Mouse (Mus musculus) layer of hippocampus, adult 9-10 months (tissue): ENCODE results near the gene Plxna1.

Experiments
- DNase-seq: peaks from one replicate; pipeline ENCODE4 v3.0.0; 2022; ENCODE audit warnings: low spot score

The Plxna1 gene

DNA sequence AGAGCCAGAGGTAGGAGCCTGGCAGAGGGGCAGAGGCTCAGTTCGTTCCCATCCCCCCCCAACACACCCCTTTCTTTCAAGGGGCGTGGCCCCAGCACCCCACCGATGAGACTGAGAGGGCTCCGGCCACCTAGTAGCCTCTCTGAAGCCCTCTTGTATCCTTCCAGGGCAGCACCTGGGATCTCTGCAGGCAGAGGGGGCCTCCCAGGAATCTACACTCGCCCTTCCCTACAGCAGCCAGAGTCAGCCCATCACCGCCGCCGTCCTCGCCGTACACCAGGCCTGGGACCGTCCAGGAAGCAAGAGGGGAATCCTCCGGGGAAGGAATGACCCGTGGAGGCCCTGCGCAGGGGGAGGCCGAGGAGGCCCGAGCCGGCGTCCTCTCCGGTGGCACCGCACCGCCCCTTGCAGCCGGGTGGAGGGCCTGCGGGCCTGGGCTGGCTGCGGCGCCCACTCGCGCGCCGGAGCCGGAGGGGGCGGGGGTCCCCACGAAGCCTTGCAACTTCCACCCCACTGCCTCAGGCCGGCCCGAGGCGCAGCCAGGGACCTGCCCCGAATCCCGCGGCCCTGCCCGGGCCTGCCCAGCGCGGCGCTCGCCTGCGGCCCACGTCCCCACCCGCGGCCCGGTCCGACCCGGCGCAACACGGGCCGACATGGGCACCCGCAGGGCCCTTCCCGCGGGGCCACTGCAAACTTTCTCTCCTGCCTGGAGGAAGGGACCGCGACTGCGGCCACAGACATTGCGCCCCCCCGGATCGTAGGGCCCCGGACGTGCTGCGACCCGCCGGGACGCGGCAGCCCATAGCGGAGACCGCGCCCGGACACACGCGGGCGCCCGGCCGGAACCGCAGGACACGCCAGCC, 771 bp downstream of the Plxna1 start:
- DNase-seq = no peak

DNA sequence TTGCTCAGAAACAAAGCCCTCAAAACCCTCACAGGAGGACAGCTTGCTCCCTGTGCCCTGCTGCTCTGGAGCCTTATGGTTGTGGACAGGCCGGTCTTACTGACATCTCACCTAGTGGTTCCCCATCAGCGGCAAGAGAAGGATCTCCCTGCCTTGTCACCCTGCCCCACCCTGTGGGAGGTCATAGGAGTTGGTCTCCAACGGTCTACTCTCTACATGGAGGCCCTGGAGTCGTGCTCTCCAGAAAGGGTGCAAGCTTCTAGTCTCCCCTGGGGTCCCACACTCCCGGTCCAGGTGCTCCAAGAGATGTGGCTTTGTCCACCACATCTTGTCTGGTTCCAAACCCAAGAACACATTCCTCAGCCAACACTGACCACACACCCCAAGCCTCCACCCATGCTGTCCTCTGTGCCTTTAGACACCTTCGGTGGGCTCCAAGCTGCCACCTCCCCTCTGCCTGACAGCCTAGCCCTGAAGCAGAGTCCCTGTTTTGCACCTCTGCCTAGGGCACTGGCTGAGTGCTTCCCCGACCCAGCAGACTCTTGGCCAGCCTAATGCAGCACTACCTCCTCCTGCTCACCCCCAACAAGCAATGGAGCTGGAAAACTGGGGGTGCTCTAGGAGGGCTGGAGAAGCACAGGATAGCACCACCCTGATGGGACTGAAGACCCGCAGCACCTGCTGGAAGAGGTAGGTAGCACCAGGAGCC, 1.6 kb downstream of the Plxna1 start:
- DNase-seq = no peak

DNA sequence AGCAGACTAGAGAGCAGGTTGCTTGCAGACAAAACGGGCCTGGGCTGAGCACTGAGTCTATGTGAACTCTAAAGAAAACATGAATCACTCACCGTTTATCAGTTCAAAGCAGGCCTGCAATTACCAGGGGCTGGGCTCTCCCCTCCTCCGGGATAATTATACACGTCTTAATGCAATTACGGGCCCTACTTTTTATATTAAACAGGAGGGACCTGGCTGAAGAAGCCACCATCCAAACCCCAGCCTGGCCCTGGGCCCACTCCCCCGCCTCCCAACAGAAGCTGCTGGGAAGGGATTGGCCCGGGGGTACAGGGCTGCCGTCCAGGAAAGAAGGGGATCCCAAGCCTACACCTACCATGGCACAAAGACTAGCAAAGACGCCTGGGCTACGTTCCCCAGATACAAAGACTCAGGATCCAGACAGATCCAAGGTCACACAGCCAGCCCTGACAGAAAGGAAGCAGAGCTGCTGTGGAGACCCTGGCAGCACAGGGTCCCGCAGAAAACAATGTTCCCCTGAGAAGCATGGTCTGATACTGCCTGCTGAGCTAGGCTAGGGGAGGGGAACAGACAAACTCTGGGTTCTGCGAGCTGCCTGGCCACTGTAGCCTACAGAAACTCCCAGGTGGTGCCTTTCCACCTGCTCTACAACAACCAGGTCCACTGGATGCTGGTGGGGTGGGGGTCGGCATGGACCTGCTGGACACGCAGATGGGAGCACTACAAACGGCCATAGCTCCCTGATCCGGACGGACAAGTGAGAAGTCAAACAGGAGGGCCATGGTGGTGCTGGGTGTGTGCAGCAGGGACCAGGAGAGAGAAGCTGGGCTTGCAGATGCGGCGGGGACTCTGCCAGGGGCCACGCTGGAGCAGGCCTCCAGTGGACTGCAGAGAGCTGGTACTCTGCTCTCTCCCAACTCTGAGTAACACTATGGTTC, 2.4 kb downstream of the Plxna1 start:
- no peak for DNase-seq

DNA sequence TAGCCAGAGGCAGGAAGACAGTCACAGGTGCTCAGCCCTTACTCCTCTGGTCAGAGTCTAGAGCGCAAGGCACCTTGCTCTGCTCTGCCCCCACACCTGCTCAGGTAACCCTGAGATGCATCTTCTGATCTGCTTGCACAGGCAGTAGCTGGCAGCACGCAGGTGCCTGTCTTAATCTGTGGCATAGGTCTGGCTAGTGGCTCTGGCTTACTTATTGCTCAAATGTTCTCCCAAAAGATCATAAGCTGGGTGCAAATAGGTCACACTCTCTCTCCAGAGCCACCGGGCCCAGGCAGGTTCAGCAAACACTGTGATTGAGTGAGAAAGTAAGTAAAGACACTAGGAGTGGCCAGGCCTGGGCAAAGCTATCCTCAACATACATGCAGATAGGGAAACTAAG, 3.2 kb downstream of the Plxna1 start:
- no peak for DNase-seq

DNA sequence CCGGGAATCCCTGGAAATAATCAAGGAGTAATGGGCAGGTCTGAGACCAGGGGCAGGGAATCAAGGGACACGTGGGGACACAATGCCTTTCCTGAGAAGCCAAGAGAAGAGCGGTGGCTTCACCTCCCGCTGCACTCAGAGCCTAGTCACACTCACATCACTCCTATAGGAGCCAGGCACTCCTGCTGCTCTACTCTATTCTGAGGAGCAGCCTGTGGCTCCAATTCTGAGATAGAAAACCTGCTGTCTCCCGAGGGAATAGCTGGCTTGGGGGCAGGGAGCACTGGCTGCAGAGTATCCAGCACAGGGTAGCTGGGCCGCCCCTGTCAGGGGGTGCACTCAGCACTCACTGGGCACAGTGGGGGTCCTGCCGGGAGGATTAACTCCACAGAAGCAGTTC, 6.8 kb downstream of the Plxna1 start:
- no peak for DNase-seq

DNA sequence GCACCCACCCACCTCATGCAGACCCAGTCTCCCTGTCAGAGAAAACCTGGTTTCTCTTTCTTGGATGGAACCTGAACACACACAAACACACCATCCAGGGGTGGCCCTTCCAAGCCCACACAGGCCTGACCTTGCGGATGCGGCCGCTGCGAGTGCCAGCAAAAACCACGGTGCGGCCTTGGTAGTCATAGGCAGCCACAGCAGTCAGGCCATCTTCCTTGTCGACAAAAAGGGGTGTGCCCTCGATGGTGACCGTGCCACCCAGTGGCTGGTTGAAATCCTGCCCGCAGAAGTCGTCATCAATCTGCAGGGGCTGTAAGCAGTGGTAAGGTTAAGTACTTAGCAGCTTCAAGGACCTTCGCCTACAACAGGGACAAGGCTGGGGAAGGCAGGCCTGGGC, 7.7 kb downstream of the Plxna1 start:
- DNase-seq = no peak

DNA sequence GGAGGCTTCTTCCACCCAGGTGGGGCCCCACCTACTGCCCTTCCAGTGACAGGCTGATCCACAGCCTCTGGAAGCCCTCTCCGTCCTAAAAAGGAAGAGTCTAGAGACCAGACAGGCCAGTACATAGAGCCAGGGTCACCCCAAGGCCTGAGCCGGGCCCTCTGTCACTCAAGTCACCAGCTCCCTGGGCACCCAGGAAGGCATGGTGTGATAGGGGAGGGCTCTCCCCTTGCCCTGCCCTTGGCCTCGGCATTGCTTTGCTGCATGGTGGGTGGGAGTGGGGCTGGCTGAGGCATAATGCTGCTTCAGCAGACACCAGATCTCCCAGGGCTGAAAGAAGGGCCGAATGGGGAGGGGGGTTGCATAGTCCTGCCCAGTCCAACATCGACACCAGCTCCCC, 8.3 kb downstream of the Plxna1 start:
- no peak for DNase-seq

DNA sequence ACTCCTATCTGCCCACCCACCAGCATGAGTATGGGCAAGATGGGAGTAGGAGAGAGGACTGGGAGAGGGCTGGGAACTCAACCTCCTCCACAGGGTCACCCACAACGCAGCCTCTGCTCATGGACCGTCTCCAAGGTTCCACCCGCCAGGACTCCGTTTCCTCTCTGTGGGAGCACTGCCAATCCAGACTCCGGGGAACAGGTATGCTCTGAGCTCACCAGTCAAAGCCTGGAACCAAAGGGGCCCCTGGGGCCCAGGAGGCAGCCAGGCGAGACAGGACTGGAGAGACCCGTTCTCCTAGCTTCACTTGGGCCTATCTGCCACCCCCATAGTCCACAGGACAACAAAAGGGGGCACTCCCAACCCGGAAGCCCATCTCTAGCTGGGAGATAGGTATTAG, 9.3 kb downstream of the Plxna1 start:
- DNase-seq = no peak

DNA sequence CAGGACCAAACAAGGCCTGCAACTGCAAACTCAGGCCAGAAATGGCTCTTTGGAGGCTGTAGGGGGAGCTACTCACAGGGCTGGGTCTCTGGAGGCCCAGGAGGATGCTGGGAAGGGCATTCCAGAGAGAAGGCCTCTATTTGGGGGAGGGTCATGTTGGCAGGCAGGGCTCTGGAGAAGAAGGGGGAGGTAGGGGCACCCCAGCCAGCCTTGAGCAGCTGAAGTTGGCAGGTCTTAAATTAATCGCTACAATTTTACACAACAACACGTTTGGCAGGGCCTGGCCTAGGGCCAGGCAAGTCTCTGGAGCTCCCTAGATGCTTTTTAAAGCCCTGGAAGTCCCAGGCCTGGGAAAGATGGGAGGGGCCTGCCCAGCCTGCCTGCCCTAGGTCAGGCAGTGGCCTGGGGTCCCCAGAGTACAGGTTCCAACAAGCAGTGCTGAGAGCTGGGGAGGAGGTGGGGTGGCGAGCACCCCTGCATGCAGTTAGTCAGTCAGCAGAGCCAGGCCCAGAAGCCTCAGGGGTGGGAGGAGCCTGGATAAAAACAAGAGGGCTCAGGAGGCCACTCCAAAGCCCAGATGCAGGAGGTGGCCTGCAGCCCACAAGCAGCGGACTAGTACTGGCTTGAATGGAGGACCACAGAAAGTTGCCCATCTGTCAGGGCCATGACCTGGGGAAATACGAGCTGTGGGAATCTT, 10.8 kb downstream of the Plxna1 start:
- DNase-seq = no peak

DNA sequence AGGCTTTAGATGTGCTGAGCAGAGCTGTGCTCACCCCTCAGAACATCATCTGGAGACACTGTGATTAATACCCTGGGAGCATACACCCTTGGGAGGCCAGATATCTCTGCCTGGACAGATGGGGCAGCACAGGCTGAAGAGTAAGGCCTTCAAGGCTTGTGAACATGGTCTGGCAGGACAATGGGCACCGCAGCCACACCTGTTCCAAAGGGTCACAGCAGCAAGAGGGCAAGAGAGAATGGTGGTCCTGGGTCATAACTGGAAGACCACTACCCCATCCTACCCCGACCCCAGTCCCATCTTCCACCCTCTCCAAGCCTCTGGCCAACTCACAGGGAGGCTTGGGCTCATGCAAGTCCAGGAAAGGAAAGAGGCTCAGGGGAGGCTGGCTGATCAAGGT, 11.9 kb downstream of the Plxna1 start:
- no peak for DNase-seq

DNA sequence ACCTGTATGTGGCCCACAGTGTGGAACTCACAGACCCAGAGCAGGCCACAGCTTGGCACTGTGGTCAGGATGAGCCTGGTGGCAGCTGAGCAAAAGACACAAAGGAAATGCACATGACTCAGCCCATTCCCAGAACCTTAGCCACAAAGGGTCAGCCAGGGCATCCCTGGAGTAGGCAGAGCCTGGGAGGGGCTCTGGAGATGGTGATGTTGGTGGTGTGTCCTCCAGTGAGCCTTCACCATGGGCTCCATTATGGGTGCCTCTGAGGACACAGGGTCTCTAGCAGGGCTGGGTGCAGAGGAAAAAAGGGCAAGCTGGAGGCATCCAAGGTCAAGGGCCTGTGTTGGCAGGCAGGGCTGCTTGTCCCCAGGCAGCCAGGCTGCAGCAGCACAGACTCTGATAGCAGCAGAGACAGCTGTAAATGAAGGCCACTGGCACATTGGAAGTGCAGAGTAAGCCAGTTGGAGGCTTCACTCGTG, 12.3 kb downstream of the Plxna1 start:
- no peak for DNase-seq

DNA sequence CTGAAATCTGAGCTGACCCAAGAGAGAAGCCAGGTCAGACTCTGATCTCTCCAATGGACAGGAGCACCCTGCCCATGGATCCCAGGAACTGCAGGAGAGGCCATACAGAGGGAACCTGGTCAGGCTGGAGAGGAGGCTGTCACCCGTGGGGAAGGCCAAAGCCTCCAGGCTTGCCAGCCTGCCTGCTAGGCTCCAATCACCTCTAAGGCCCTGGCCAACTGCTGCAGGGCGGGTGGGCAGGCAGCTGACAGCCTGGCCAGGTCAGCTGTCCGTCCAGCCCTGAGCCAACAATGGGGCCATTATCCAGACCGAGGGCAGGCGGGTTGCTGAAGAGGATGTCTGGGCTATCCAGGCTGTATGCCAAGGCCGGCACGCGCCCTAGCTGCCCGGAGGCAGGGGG, 14.1 kb downstream of the Plxna1 start:
- no peak for DNase-seq

DNA sequence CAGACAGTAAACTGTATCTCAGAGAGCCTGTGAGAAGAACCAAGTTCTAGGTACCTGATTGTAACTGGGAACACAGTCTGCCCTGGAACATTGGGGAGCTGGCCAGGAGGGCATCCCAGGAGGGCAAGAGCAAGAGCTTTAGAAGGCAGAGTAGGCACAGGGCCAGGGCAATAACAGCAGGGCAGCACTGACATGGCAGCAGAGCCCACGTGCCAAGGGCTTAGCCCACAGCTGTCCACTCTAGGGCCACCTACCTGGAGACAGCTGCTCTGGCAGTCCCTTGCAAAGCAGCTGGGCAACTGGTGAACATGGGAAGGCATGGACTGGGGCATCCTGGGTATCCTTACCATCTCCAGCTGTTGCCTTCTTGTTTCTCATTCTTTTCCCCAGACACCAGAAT, 14.6 kb downstream of the Plxna1 start:
- no peak for DNase-seq

DNA sequence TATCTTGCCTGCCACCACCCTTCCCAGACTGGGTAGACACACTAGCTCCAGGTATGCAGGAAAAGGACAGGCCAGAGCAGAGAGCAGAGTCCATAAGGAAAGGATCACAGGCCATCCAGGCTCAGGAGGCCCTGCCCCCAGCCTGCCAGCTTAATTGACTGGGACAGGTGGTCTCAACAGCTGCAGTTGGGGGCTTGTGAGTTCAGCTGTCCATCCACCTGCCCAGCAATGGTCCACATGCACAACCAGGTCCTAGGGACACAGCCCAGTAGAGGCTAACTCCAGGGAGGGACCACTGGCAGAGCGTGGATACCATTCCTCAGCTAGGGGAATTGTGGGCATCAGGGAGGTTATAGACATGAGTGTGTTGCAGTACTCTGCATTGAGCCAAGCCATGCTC, 16.6 kb downstream of the Plxna1 start:
- no peak for DNase-seq

DNA sequence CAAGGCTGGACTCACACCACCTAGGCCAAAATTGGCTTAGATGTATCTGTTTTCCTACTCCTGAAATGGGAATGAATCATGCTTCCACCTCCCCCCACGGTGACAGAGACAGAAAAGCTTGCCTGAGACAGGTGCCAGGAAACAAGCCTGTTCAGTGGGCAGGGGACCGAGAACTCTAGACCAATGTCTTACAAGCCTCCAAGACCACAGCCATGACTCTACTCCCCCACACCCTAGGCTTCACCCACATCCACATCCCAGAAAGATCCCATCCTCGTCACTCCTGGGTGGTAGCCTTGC, 17.0 kb downstream of the Plxna1 start:
- no peak for DNase-seq

DNA sequence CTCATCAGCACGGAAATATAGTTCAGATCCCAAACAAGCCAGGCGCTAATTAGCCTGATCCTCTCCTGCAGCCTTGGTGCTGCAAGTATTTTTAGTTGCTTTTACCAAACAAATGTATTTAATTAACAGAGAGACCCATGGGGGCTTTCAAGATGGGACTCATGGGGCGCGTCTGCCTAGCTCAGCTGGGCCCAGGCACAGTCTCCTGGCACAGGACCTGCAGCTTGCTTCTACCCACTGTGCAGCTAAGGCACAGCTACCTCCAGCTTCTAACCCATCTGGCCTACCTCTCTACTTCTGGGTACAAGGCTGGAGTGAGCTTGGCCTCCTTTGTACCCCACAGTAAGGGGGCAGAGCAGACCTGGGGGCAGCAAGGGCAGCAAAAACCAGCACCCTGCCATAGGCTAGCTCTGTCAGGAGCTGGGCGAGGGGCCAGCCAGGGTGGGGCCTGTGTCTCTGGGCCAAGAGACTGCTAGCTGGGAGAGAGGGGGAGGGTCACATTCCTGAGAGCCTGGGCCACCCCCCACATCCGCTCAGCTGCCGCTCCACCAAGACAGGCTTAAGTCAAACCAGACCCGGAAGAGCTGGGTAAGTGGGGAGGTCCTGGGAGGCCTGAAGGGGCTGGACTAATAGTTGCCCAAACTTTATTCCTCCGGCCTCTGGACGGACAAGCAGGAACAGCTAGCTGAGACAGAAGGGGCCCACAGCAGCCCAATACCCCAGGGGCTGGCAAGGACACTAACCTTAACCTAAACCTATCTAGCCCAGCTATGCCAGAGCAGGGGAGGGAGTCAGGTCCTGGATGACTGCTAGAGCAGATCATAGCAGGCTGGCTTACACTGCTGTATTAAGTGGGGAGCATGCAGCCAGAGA, 17.6 kb downstream of the Plxna1 start:
- DNase-seq = no peak

DNA sequence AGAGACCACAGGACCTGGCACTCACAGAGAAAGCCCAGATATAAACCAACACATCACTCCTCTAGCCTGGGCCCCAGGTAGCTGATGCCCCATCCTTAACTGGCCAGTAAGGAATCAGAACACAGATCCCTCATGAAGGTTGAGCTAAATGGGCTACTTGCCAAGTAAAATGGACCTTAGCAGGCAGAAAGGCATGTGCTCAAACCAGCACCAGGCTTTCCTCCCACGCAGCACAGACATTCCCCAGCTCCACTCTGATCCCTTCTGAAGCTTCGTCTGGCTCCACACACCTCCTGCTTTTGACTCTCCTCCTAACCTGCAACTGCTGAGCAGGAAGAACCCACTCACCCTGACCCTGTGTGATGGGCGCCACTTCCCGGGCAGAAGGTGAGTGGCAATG, 20.4 kb downstream of the Plxna1 start:
- DNase-seq = no peak

DNA sequence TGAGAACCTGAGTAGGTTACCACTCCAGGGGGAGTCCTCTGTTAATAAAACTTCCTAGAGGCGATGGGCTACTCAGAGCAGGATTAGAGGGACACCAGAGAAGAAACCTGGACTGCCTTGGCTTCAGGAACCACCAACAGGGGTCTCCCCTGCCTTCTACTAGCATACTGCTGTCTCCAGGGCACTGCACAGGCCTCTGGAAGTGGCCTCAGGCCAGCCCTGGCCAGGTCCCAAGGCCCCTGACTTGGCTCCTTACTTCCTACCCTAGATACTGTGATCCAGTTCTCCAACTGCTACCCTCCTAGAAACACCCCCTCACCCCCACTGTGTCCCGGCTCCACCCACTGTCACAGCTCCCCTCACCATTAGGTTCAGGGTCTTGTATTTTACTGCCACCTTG, 23.0 kb downstream of the Plxna1 start:
- no peak for DNase-seq

DNA sequence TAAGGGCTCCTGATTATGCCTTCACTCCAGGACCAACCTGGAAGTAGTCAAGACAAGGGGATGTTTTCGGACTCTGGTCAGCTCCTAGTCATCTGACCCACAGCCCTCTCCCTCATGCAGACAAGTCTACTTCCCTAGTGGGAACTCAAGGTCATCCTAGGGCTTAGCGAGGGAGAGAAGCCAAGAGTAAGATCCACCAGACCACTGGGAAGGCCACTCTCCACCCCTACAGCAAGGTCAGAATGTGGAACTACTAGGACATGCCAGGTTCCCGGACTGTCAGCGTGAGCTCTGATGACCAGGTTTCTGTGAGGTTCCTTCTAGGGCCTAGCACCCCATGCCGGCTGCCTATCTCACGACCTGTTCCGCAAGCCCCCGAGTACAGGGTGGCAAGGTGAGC, 23.7 kb downstream of the Plxna1 start:
- no peak for DNase-seq

DNA sequence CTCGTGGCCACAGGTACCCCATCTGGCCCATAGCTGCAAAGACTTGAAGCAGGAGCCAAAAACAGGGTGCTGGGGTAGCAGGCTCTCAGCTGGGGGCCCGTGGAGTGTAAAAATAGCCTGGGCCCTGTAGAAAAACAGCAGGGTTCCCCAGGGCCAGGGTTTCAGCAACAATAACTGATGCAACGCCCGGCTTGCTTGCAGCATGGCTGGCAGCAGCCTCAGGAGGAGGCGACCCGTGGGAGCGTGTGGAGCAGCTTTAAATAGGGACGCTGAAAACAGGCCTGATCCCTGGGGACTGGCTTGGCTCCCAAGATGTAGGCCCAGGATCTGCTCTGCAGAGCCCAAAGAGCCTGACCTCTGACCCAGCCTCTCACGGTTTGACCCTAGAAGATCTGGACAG, 24.8 kb downstream of the Plxna1 start:
- DNase-seq = no peak
